ENCODE assay signal across 50 mouse cellular contexts in the genomic region with DNA sequence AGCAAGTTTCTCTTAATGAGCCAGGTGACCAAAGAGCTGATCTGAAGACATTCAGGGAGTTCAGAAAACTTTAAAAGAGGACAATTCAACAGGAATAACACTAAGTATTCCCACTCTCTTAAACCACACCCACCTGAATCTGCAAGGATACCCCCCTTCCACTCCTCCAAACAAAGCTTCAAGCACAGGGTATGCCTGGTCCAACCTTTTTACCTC. TPM values are rescaled to one million over a fixed set of nuclear protein-coding genes. Genes with fewer than 3 reads are reported as not detected.
"Had no signal": no experiment of that assay in that cellular context is flagged by ENCODE, and none has a peak within 500 bp of the region (broad histone marks: within the 10 kb centered on the region; RNA-seq: fewer than 3 reads in every experiment).

A gene (plus strand): TSS at position 117 of the 216 bp plus-strand sequence.

- H3K27me3 ChIP-seq: heart, embryonic 12.5 days; heart, embryonic 13.5 days; heart, embryonic 15.5 days; hindbrain, embryonic 12.5 days; hindbrain, embryonic 13.5 days; hindbrain, embryonic 15.5 days; intestine, embryonic 15.5 days; kidney, embryonic 15.5 days had no signal

- H3K9ac ChIP-seq: heart, embryonic 12.5 days; heart, embryonic 13.5 days; heart, embryonic 15.5 days; hindbrain, embryonic 12.5 days; hindbrain, embryonic 13.5 days; hindbrain, embryonic 14.5 days; hindbrain, embryonic 15.5 days; intestine, embryonic 15.5 days; kidney, embryonic 15.5 days had no signal

- H3K4me1 ChIP-seq: heart, embryonic 10.5 days; heart, embryonic 12.5 days; heart, embryonic 13.5 days; heart, embryonic 15.5 days; hindbrain, embryonic 10.5 days; hindbrain, embryonic 12.5 days; hindbrain, embryonic 13.5 days; hindbrain, embryonic 15.5 days; intestine, embryonic 15.5 days; kidney, embryonic 15.5 days had no signal

- DNase-seq: heart, postnatal 10 days; heart, postnatal 14 days; heart, postnatal 36 days; heart, postnatal 4 days; kidney, adult 11 months; kidney, adult 18-20 months; kidney, adult 2 months; kidney, adult 8-10 months; kidney, adult 9 months; kidney, postnatal 10 days; kidney, postnatal 14 days; kidney, postnatal 25 days; kidney, postnatal 36 days; kidney, postnatal 4 days; layer of hippocampus, adult 9-11 months; layer of hippocampus, postnatal 36 days had no signal

- ATAC-seq: hindbrain, embryonic 16.5 days; hindbrain, postnatal 0 days; inflammation-experienced regulatory T-cells, adult 6 months; intestine, embryonic 15.5 days; intestine, embryonic 16.5 days; intestine, postnatal 0 days had no signal

- H3K4me2 ChIP-seq: heart, embryonic 11.5 days; heart, embryonic 12.5 days; heart, embryonic 13.5 days; heart, embryonic 15.5 days; hindbrain, embryonic 12.5 days; hindbrain, embryonic 13.5 days; hindbrain, embryonic 14.5 days; hindbrain, embryonic 15.5 days; intestine, embryonic 15.5 days; kidney, embryonic 15.5 days had no signal

- H3K27ac ChIP-seq: heart, embryonic 10.5 days; heart, embryonic 13.5 days; heart, embryonic 15.5 days; hindbrain, embryonic 10.5 days; hindbrain, embryonic 12.5 days; hindbrain, embryonic 13.5 days; hindbrain, embryonic 14.5 days; hindbrain, embryonic 15.5 days; hindbrain, postnatal 0 days; intestine, embryonic 15.5 days; kidney, embryonic 15.5 days; kidney, postnatal 0 days; layer of hippocampus, adult 2 months had no signal

- H3K36me3 ChIP-seq: heart, embryonic 10.5 days; heart, embryonic 12.5 days; heart, embryonic 13.5 days; heart, embryonic 15.5 days; hindbrain, embryonic 10.5 days; hindbrain, embryonic 12.5 days; hindbrain, embryonic 13.5 days; hindbrain, embryonic 15.5 days; intestine, embryonic 15.5 days; kidney, embryonic 15.5 days had no signal

- H3K9me3 ChIP-seq: heart, embryonic 10.5 days; heart, embryonic 12.5 days; heart, embryonic 13.5 days; heart, embryonic 15.5 days; hindbrain, embryonic 10.5 days; hindbrain, embryonic 12.5 days; hindbrain, embryonic 13.5 days; hindbrain, embryonic 15.5 days; intestine, embryonic 15.5 days; kidney, embryonic 15.5 days had no signal

- H3K4me3 ChIP-seq: heart, embryonic 10.5 days; heart, embryonic 12.5 days; heart, embryonic 13.5 days; heart, embryonic 15.5 days; hindbrain, embryonic 10.5 days; hindbrain, embryonic 12.5 days; hindbrain, embryonic 13.5 days; hindbrain, embryonic 15.5 days; intestine, embryonic 15.5 days; kidney, embryonic 15.5 days; layer of hippocampus, adult 2 months had no signal

RNA-seq across cellular contexts. Expression of the gene that starts here (rescaled TPM):
- total RNA-seq: heart, postnatal 10 days; heart, postnatal 14 days; heart, postnatal 25 days; heart, postnatal 36 days; heart, postnatal 4 days; hematopoietic stem cell, adult 5-6 weeks; hindbrain, postnatal 0 days; layer of hippocampus, adult 18-20 months; layer of hippocampus, adult 8-10 months; layer of hippocampus, postnatal 10 days; layer of hippocampus, postnatal 14 days; layer of hippocampus, postnatal 25 days had no signal
- polyA plus RNA-seq: heart, embryonic 10.5 days; heart, embryonic 11.5 days; heart, embryonic 12.5 days; heart, embryonic 13.5 days; heart, embryonic 14.5 days; heart, embryonic 15.5 days; heart, embryonic 16.5 days; heart, postnatal 0 days; hindbrain, embryonic 10.5 days; hindbrain, embryonic 11.5 days; hindbrain, embryonic 12.5 days; hindbrain, embryonic 13.5 days; hindbrain, embryonic 14.5 days; hindbrain, embryonic 15.5 days; hindbrain, embryonic 16.5 days; hindbrain, postnatal 0 days; inflammation-experienced regulatory T-cells, adult 6 months; intestine, embryonic 14.5 days; intestine, embryonic 15.5 days; intestine, embryonic 16.5 days; intestine, postnatal 0 days; kidney, adult 2 months; kidney, embryonic 14.5 days; kidney, embryonic 15.5 days; kidney, embryonic 16.5 days; kidney, postnatal 0 days; large intestine, adult 2 months had no signal
